Mouse (Mus musculus): ENCODE data around the gene Gtf3a. TPM values are rescaled to one million over a fixed set of nuclear protein-coding genes. Genes with fewer than 3 reads are reported as not detected.

Gene Gtf3a
- 107 and 112 TPM in 2 replicates for polyA plus RNA-seq (2015; fragmentation: Nextera tagmentation; extraction: Ambion mirVana)

- H3K27ac ChIP-seq (replicated peaks) = peak within 1 kb of the TSS; percentile 78
- H3K4me1 ChIP-seq (replicated peaks) = peaks cover 16% of the 10 kb centered on the region
- peak; percentile 95 for ATAC-seq (ENCODE audit: low FRiP score, low read depth)
- no peaks in the 10 kb centered on the region for H3K27me3 ChIP-seq
- 0% methylated on average over 61 of the region's 62 CpGs for WGBS
- H3K36me3 ChIP-seq = peaks cover 25% of the 10 kb centered on the region
- no peaks in the 10 kb centered on the region for H3K9me3 ChIP-seq
- H3K4me3 ChIP-seq = peak within 1 kb of the TSS; percentile 66
- H3K4me2 ChIP-seq = peak within 1 kb of the TSS; percentile 95
- peak within 1 kb of the TSS; percentile 74 for H3K9ac ChIP-seq
These were observed at the start of gene Gtf3a for GRCm38 (mm10) chr5:146948508-146949088. TSS of gene Gtf3a (plus strand) at chr5:146948657.

- WGBS = 41% methylated on average over 7 of the region's 7 CpGs
- Histone ChIP-seq H3K4me3 (no peak overlapping the region), H3K4me2 (no peak overlapping the region), H3K4me1 (replicated peaks) (no peaks in the 10 kb centered on the region), H3K36me3 (no peaks in the 10 kb centered on the region), H3K9ac (no peak overlapping the region), H3K27me3 (no peaks in the 10 kb centered on the region), H3K27ac (replicated peaks) (no peak overlapping the region), H3K9me3 (no peaks in the 10 kb centered on the region)
- no peak for ATAC-seq (ENCODE audit: low FRiP score, low read depth)
These were observed 48.1 kb upstream of the Gtf3a start for GRCm38 (mm10) chr5:146900331-146900730.

- Histone ChIP-seq H3K4me1 (replicated peaks) (no peaks in the 10 kb centered on the region), H3K36me3 (no peaks in the 10 kb centered on the region), H3K27ac (replicated peaks) (no peak overlapping the region), H3K4me2 (no peak overlapping the region), H3K4me3 (no peak overlapping the region), H3K9ac (no peak overlapping the region), H3K27me3 (no peaks in the 10 kb centered on the region), H3K9me3 (no peaks in the 10 kb centered on the region)
- 84% methylated on average over 2 of the region's 2 CpGs for WGBS
- no peak for ATAC-seq (ENCODE audit: low FRiP score, low read depth)
These were observed 47.0 kb upstream of the Gtf3a start for GRCm38 (mm10) chr5:146901501-146901900.

- H3K4me1 ChIP-seq (replicated peaks) = no peaks in the 10 kb centered on the region
- no peak overlapping the region for H3K4me3 ChIP-seq
- H3K4me2 ChIP-seq = no peak overlapping the region
- H3K27me3 ChIP-seq = no peaks in the 10 kb centered on the region
- 34% methylated on average over 8 of the region's 8 CpGs for WGBS
- no peaks in the 10 kb centered on the region for H3K9me3 ChIP-seq
- peak; percentile 70 for ATAC-seq (ENCODE audit: low FRiP score, low read depth)
- no peaks in the 10 kb centered on the region for H3K36me3 ChIP-seq
- H3K9ac ChIP-seq = no peak overlapping the region
- no peak overlapping the region for H3K27ac ChIP-seq (replicated peaks)
These were observed 44.1 kb upstream of the Gtf3a start for GRCm38 (mm10) chr5:146904404-146904803.

GRCm38 (mm10) chr5:146905486-146906172 is 42.8 kb upstream of the Gtf3a start:
- WGBS = 24% methylated on average over 14 of the region's 14 CpGs
- Histone ChIP-seq H3K9me3 (no peaks in the 10 kb centered on the region), H3K27ac (replicated peaks) (no peak overlapping the region), H3K4me3 (0 out of 2 replicates have a peak overlapping the region, but pooled peaks have one; percentile 9), H3K9ac (no peak overlapping the region), H3K4me1 (replicated peaks) (no peaks in the 10 kb centered on the region), H3K27me3 (no peaks in the 10 kb centered on the region), H3K4me2 (peak overlapping the region; percentile 41), H3K36me3 (no peaks in the 10 kb centered on the region)
- ATAC-seq (ENCODE audit: low FRiP score, low read depth) = peak; percentile 50; the same call in 1 of the 2 replicates

- ATAC-seq (ENCODE audit: low FRiP score, low read depth) = no peak
- WGBS = 48% methylated on average over 5 of the region's 5 CpGs
- H3K4me3 ChIP-seq = no peak overlapping the region
- H3K4me2 ChIP-seq = no peak overlapping the region
- H3K27me3 ChIP-seq = no peaks in the 10 kb centered on the region
- no peak overlapping the region for H3K27ac ChIP-seq (replicated peaks)
- H3K9me3 ChIP-seq = no peaks in the 10 kb centered on the region
- H3K9ac ChIP-seq = no peak overlapping the region
- no peaks in the 10 kb centered on the region for H3K36me3 ChIP-seq
- no peaks in the 10 kb centered on the region for H3K4me1 ChIP-seq (replicated peaks)
These were observed 40.9 kb upstream of the Gtf3a start for GRCm38 (mm10) chr5:146907533-146907932.

GRCm38 (mm10) chr5:146908629-146909028 is 39.8 kb upstream of the Gtf3a start:
- no peak overlapping the region for H3K27ac ChIP-seq (replicated peaks)

GRCm38 (mm10) chr5:146912206-146912605 is 36.3 kb upstream of the Gtf3a start:
- Histone ChIP-seq H3K36me3 (no peaks in the 10 kb centered on the region), H3K4me1 (replicated peaks) (no peaks in the 10 kb centered on the region), H3K27me3 (peaks cover 8% of the 10 kb centered on the region), H3K9me3 (no peaks in the 10 kb centered on the region), H3K4me2 (no peak overlapping the region), H3K4me3 (no peak overlapping the region), H3K9ac (no peak overlapping the region), H3K27ac (replicated peaks) (no peak overlapping the region)
- WGBS = 22% methylated on average over 9 of the region's 9 CpGs
- ATAC-seq (ENCODE audit: low FRiP score, low read depth) = no peak

More at GRCm38 (mm10) chr5:146908629-146909028, 39.8 kb upstream of the Gtf3a start:
- Histone ChIP-seq H3K27me3 (peaks cover 4% of the 10 kb centered on the region), H3K4me1 (replicated peaks) (no peaks in the 10 kb centered on the region), H3K4me3 (no peak overlapping the region), H3K9ac (no peak overlapping the region), H3K4me2 (no peak overlapping the region), H3K36me3 (no peaks in the 10 kb centered on the region), H3K9me3 (no peaks in the 10 kb centered on the region)
- no peak for ATAC-seq (ENCODE audit: low FRiP score, low read depth)
- WGBS = 52% methylated on average over 11 of the region's 11 CpGs

- Histone ChIP-seq H3K4me2 (no peak overlapping the region), H3K9ac (no peak overlapping the region), H3K36me3 (no peaks in the 10 kb centered on the region), H3K27ac (replicated peaks) (no peak overlapping the region), H3K4me1 (replicated peaks) (no peaks in the 10 kb centered on the region), H3K9me3 (no peaks in the 10 kb centered on the region), H3K4me3 (no peak overlapping the region), H3K27me3 (peaks cover 8% of the 10 kb centered on the region)
- ATAC-seq (ENCODE audit: low FRiP score, low read depth) = no peak
- 89% methylated on average over 7 of the region's 7 CpGs for WGBS
These were observed 35.1 kb upstream of the Gtf3a start for GRCm38 (mm10) chr5:146913355-146913754.

GRCm38 (mm10) chr5:146914088-146914766 is 34.2 kb upstream of the Gtf3a start:
- WGBS = 28% methylated on average over 9 of the region's 9 CpGs
- Histone ChIP-seq H3K4me2 (no peak overlapping the region), H3K4me3 (no peak overlapping the region), H3K27ac (replicated peaks) (no peak overlapping the region), H3K36me3 (no peaks in the 10 kb centered on the region), H3K27me3 (peaks cover 8% of the 10 kb centered on the region), H3K9me3 (no peaks in the 10 kb centered on the region), H3K4me1 (replicated peaks) (no peaks in the 10 kb centered on the region), H3K9ac (no peak overlapping the region)
- peak; percentile 79; the same call in 1 of the 2 replicates for ATAC-seq (ENCODE audit: low FRiP score, low read depth)

GRCm38 (mm10) chr5:146916273-146916672 is 32.2 kb upstream of the Gtf3a start:
- no peaks in the 10 kb centered on the region for H3K9me3 ChIP-seq
- no peak overlapping the region for H3K27ac ChIP-seq (replicated peaks)
- WGBS = 73% methylated on average over 8 of the region's 8 CpGs
- H3K36me3 ChIP-seq = no peaks in the 10 kb centered on the region
- no peak overlapping the region for H3K4me2 ChIP-seq
- H3K4me3 ChIP-seq = no peak overlapping the region
- ATAC-seq (ENCODE audit: low FRiP score, low read depth) = no peak
- peaks cover 11% of the 10 kb centered on the region for H3K4me1 ChIP-seq (replicated peaks)
- no peak overlapping the region for H3K9ac ChIP-seq
- peaks cover 8% of the 10 kb centered on the region for H3K27me3 ChIP-seq

GRCm38 (mm10) chr5:146916806-146917205 is 31.7 kb upstream of the Gtf3a start:
- H3K9ac ChIP-seq = no peak overlapping the region
- WGBS = 42% methylated on average over 6 of the region's 6 CpGs
- H3K4me3 ChIP-seq = no peak overlapping the region
- H3K27me3 ChIP-seq = peaks cover 8% of the 10 kb centered on the region
- H3K27ac ChIP-seq (replicated peaks) = no peak overlapping the region
- no peaks in the 10 kb centered on the region for H3K36me3 ChIP-seq
- no peak for ATAC-seq (ENCODE audit: low FRiP score, low read depth)
- H3K4me1 ChIP-seq (replicated peaks) = peaks cover 11% of the 10 kb centered on the region
- no peak overlapping the region for H3K4me2 ChIP-seq
- H3K9me3 ChIP-seq = no peaks in the 10 kb centered on the region
